Mouse (Mus musculus): ENCODE measurements around the gene Zfp217.

DNA sequence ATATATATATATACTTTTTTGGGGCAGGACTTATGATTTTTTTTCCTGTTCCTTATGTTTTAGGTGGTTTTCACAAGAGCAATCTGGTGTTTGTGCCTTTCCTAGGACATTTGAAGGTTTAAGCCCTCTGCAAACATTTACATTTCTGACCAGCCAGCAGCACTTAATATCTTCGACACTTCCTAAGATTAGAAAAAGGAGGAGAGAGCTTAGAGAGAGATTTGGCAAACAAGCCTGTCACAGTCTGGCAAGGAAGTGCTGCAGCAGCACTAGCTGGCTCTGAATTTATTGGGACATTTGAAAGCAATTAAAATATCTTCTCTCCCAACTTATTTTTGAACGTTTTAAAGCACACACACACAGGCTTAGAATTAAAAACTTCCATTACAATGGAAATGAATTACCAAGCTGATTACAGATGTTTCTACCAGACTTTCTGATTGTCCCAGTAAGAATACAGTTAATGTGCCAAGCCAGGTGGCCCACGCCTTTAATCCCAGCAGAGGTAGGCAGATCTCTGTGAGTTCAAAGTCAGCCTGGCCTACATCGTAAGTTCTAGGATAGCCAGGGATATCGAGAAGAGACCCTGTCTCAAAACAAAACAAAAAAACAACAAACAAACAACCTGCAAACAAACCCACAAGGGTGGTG is 4.3 kb upstream of the Zfp217 start:
- TF ChIP-seq CTCF (IDR thresholded peaks at IDR 0.05): no peak
- TF ChIP-seq POLR2A (IDR thresholded peaks at IDR 0.05; ENCODE audit: insufficient read depth, low read depth, low read length): no peak

Data from heart, adult 2 months (tissue).